ENCODE assay signal across 20 mouse cellular contexts in genomic region chr9:52018505-52018904, GRCm38 (mm10). TPM values are rescaled to one million over a fixed set of nuclear protein-coding genes. Genes with fewer than 3 reads are reported as not detected.
DNase-seq lines count a peak whose midpoint lies in the region; ATAC-seq lines count a peak whose summit lies in the region.
"Had no signal": no experiment of that assay in that cellular context is flagged by ENCODE, and none has a peak within 500 bp of the region (broad histone marks: within the 10 kb centered on the region; RNA-seq: fewer than 3 reads in every experiment).

No protein-coding gene starts in this region.

- DNase-seq in heart, adult 11 months, result peak; percentile 19
- DNase-seq in heart, embryonic 10.5 days (ENCODE audit: low spot score), result no peak
- peak; percentile 45 for DNase-seq in 416B (ENCODE audit: low read depth)
- DNase-seq in thymus, postnatal 14 days, result no peak
- DNase-seq in left cerebral cortex, postnatal 25 days (ENCODE audit: low spot score in 2 of 2), result no peak
- DNase-seq: adrenal gland, adult 2 months; adrenal gland, postnatal 10 days; adrenal gland, postnatal 25 days; cerebellum, adult 11 months; cerebellum, adult 18-20 months; cerebellum, adult 8-10 months; cerebellum, adult 9-11 months; cerebellum, postnatal 14 days; cerebellum, postnatal 36 days had no signal

- no peaks in the 10 kb centered on the region for H3K9me3 ChIP-seq in heart, embryonic 10.5 days
- H3K9me3 ChIP-seq: embryonic facial prominence, embryonic 10.5 days; embryonic facial prominence, embryonic 12.5 days; forebrain, embryonic 13.5 days; forebrain, embryonic 15.5 days had no signal

- H3K4me1 ChIP-seq in heart, embryonic 10.5 days, result no peaks in the 10 kb centered on the region
- H3K4me1 ChIP-seq: embryonic facial prominence, embryonic 12.5 days; forebrain, embryonic 13.5 days; forebrain, embryonic 15.5 days had no signal

- H3K27me3 ChIP-seq in heart, embryonic 10.5 days (ENCODE audit: insufficient read depth, poor library complexity, severe bottlenecking), result no peaks in the 10 kb centered on the region
- H3K27me3 ChIP-seq: embryonic facial prominence, embryonic 12.5 days; forebrain, embryonic 13.5 days; forebrain, embryonic 15.5 days had no signal

- H3K27ac ChIP-seq in heart, embryonic 10.5 days, result no peak overlapping the region
- H3K27ac ChIP-seq: embryonic facial prominence, embryonic 10.5 days; embryonic facial prominence, embryonic 12.5 days; forebrain, embryonic 13.5 days; forebrain, embryonic 15.5 days had no signal

- no peaks in the 10 kb centered on the region for H3K36me3 ChIP-seq in heart, embryonic 10.5 days
- H3K36me3 ChIP-seq: embryonic facial prominence, embryonic 10.5 days; embryonic facial prominence, embryonic 12.5 days; forebrain, embryonic 15.5 days had no signal

- 81% methylated on average over 1 of the region's 1 CpGs for WGBS in heart, embryonic 10.5 days

- intact Hi-C loops in left cerebral cortex, postnatal 25 days (cut with DNase I), result no loop called here

- no peak overlapping the region for H3K4me3 ChIP-seq in heart, embryonic 10.5 days
- H3K4me3 ChIP-seq: embryonic facial prominence, embryonic 10.5 days; embryonic facial prominence, embryonic 12.5 days; forebrain, embryonic 13.5 days; forebrain, embryonic 15.5 days had no signal

- peak; percentile 93 for ATAC-seq in granulocyte monocyte progenitor cell, adult 5-6 weeks (replicated peaks; ENCODE audit: poor library complexity, severe bottlenecking)
- ATAC-seq in megakaryocyte progenitor cell, adult 5-6 weeks (replicated peaks; ENCODE audit: poor library complexity), result peak; percentile 54
- ATAC-seq: forebrain, embryonic 13.5 days; forebrain, embryonic 15.5 days had no signal

RNA-seq across cellular contexts. Expression of gene Rdx, which starts 28.5 kb away (rescaled TPM):
- 172 and 176 TPM in 2 replicates for polyA plus RNA-seq in heart, embryonic 10.5 days (2016; fragmentation: Nextera tagmentation; extraction: Ambion mirVana)
- total RNA-seq in granulocyte monocyte progenitor cell, adult 5-6 weeks (2014; fragmentation: Nextera tagmentation), result 76.5 and 83.0 TPM in 2 replicates
- 178 and 213 TPM in 2 replicates for total RNA-seq in granulocyte monocyte progenitor cell, adult 5-6 weeks (2017)
- 95.2 and 95.3 TPM in 2 replicates for total RNA-seq in megakaryocyte progenitor cell, adult 5-6 weeks (2015)
- 212 and 232 TPM in 2 replicates for total RNA-seq in megakaryocyte progenitor cell, adult 5-6 weeks (2017)
- 10 to 100 TPM; 45.5 to 50.0 TPM for total RNA-seq in left cerebral cortex, postnatal 25 days (2021)

RNA-seq across cellular contexts. Expression of gene Fdx1, which starts 55.1 kb away (rescaled TPM):
- polyA plus RNA-seq in heart, embryonic 10.5 days (2016; fragmentation: Nextera tagmentation; extraction: Ambion mirVana), result 70.3 and 96.3 TPM in 2 replicates
- 17.2 and 25.1 TPM in 2 replicates for total RNA-seq in granulocyte monocyte progenitor cell, adult 5-6 weeks (2014; fragmentation: Nextera tagmentation)
- 10.9 and 11.7 TPM in 2 replicates for total RNA-seq in granulocyte monocyte progenitor cell, adult 5-6 weeks (2017)
- total RNA-seq in megakaryocyte progenitor cell, adult 5-6 weeks (2015), result 25.7 and 30.4 TPM in 2 replicates
- total RNA-seq in megakaryocyte progenitor cell, adult 5-6 weeks (2017), result 4.7 and 7.0 TPM in 2 replicates
- total RNA-seq in left cerebral cortex, postnatal 25 days (2021), result 10 to 100 TPM; 18.3 to 19.4 TPM

Comparison
In these comparisons a context has a peak if more than half of its experiments do, and no peak if none do; other contexts are left out.
1. DNase-seq: peak in heart, adult 11 months (single experiment) and 416B (single experiment); none in heart, embryonic 10.5 days (single experiment), thymus, postnatal 14 days (single experiment) and left cerebral cortex, postnatal 25 days (0 of 2).